Mouse (Mus musculus): ENCODE measurements around the gene Olfr457.

- TF ChIP-seq CTCF (IDR thresholded peaks at IDR 0.05; ENCODE audit: low read depth, low read length) (no peak), POLR2A (IDR thresholded peaks at IDR 0.05; ENCODE audit: borderline replicate concordance, low read depth, low read length) (no peak)
These were observed 11.0 kb upstream of the Olfr457 start, which contains the start of gene Olfr456 for GRCm38 (mm10) chr6:42487114-42487513.
